Comparison of ENCODE assay signal across 8 mouse cellular contexts in genomic region chr5:107724661-107725434, GRCm38 (mm10). TPM values are rescaled to one million over a fixed set of nuclear protein-coding genes. Genes with fewer than 3 reads are reported as not detected.
DNase-seq lines count a peak whose midpoint lies in the region; ATAC-seq lines count a peak whose summit lies in the region.

No protein-coding gene starts in this region.

- no peak overlapping the region for H3K27ac ChIP-seq in embryonic facial prominence, embryonic 14.5 days (replicated peaks; ENCODE audit: low read depth, low read length)
- H3K27ac ChIP-seq in intestine, embryonic 15.5 days, result no peak overlapping the region
- no peak overlapping the region for H3K27ac ChIP-seq in midbrain, embryonic 12.5 days (replicated peaks)

- H3K27me3 ChIP-seq in embryonic facial prominence, embryonic 14.5 days (replicated peaks; ENCODE audit: control insufficient read depth, insufficient read depth, low read length), result peaks cover 94% of the 10 kb centered on the region
- peaks cover 88% of the 10 kb centered on the region for H3K27me3 ChIP-seq in intestine, embryonic 15.5 days (replicated peaks)
- H3K27me3 ChIP-seq in midbrain, embryonic 12.5 days, result peaks cover 91% of the 10 kb centered on the region

- no peaks in the 10 kb centered on the region for H3K9me3 ChIP-seq in embryonic facial prominence, embryonic 14.5 days (ENCODE audit: control insufficient read depth, low read length)
- H3K9me3 ChIP-seq in intestine, embryonic 15.5 days, result no peaks in the 10 kb centered on the region
- no peaks in the 10 kb centered on the region for H3K9me3 ChIP-seq in midbrain, embryonic 12.5 days

- H3K4me3 ChIP-seq in embryonic facial prominence, embryonic 14.5 days (ENCODE audit: low read depth, low read length), result peak overlapping the region; percentile 31
- peak overlapping the region; percentile 35 for H3K4me3 ChIP-seq in intestine, embryonic 15.5 days (replicated peaks)
- peak overlapping the region; percentile 21 for H3K4me3 ChIP-seq in midbrain, embryonic 12.5 days

- H3K36me3 ChIP-seq in embryonic facial prominence, embryonic 14.5 days (ENCODE audit: control insufficient read depth, insufficient read depth, low read length), result no peaks in the 10 kb centered on the region
- H3K36me3 ChIP-seq in intestine, embryonic 15.5 days, result no peaks in the 10 kb centered on the region
- no peaks in the 10 kb centered on the region for H3K36me3 ChIP-seq in midbrain, embryonic 12.5 days

- peak overlapping the region; percentile 51 for H3K4me2 ChIP-seq in embryonic facial prominence, embryonic 14.5 days (ENCODE audit: low read depth, low read length)
- H3K4me2 ChIP-seq in intestine, embryonic 15.5 days (replicated peaks), result peak overlapping the region; percentile 65
- peak overlapping the region; percentile 31 for H3K4me2 ChIP-seq in midbrain, embryonic 12.5 days (replicated peaks)

- H3K9ac ChIP-seq in embryonic facial prominence, embryonic 14.5 days (ENCODE audit: low read depth, low read length), result no peak overlapping the region
- H3K9ac ChIP-seq in intestine, embryonic 15.5 days, result peak overlapping the region; percentile 20
- no peak overlapping the region for H3K9ac ChIP-seq in midbrain, embryonic 12.5 days (replicated peaks)

- peak; percentile 12 for DNase-seq in urinary bladder, postnatal 25 days (ENCODE audit: low spot score)
- no peak for DNase-seq in urinary bladder, adult 2 months (ENCODE audit: low spot score)
- DNase-seq in embryonic facial prominence, embryonic 14.5 days (ENCODE audit: low spot score), result no peak
- DNase-seq in thymus, postnatal 0 days (ENCODE audit: low spot score), result peak; percentile 45
- no peak for DNase-seq in layer of hippocampus, adult 9-10 months (ENCODE audit: low spot score)
- DNase-seq in gastrocnemius, postnatal 4 days (ENCODE audit: low spot score in 2 of 2), result no peak

- H3K4me1 ChIP-seq in embryonic facial prominence, embryonic 14.5 days (ENCODE audit: control insufficient read depth, insufficient read depth, low read length), result peaks cover 31% of the 10 kb centered on the region
- peaks cover 54% of the 10 kb centered on the region for H3K4me1 ChIP-seq in intestine, embryonic 15.5 days (replicated peaks)
- H3K4me1 ChIP-seq in midbrain, embryonic 12.5 days, result peaks cover 45% of the 10 kb centered on the region

- no peak for ATAC-seq in embryonic facial prominence, embryonic 14.5 days (ENCODE audit: low read depth)
- peak; percentile 35 for ATAC-seq in intestine, embryonic 15.5 days
- no peak for ATAC-seq in midbrain, embryonic 12.5 days (ENCODE audit: low FRiP score, low read depth)

- WGBS in embryonic facial prominence, embryonic 14.5 days, result 0% methylated on average over 37 of the region's 52 CpGs
- under 1% methylated on average over 52 of the region's 52 CpGs for WGBS in intestine, embryonic 15.5 days
- under 1% methylated on average over 52 of the region's 52 CpGs for WGBS in midbrain, embryonic 12.5 days

RNA-seq across cellular contexts. Expression of gene Gfi1, which starts 1.0 kb away (rescaled TPM):
- 0.46 and 0.52 TPM in 2 replicates for polyA plus RNA-seq in urinary bladder, adult 2 months (2012; rRNA removed)
- 0.39 and 0.79 TPM in 2 replicates for polyA plus RNA-seq in embryonic facial prominence, embryonic 14.5 days (2014; fragmentation: Nextera tagmentation; extraction: Ambion mirVana)
- 1.2 and 2.2 TPM in 2 replicates for polyA plus RNA-seq in intestine, embryonic 15.5 days (2015; fragmentation: Nextera tagmentation; extraction: Ambion mirVana)
- 0.08 TPM in 1 of 2 replicates, not detected in the other for polyA plus RNA-seq in midbrain, embryonic 12.5 days (2016; fragmentation: Nextera tagmentation; extraction: Ambion mirVana)
- polyA plus RNA-seq in thymus, postnatal 0 days (2015; fragmentation: Nextera tagmentation; extraction: Ambion mirVana), result 39.4 and 42.8 TPM in 2 replicates
- under 1 TPM; 0.26 to 0.66 TPM for total RNA-seq in gastrocnemius, postnatal 4 days (2021)

Comparison
In these comparisons a context has a peak if more than half of its experiments do, and no peak if none do; other contexts are left out.
1. DNase-seq: peak in urinary bladder, postnatal 25 days (single experiment) and thymus, postnatal 0 days (single experiment); none in urinary bladder, adult 2 months (single experiment), embryonic facial prominence, embryonic 14.5 days (single experiment), layer of hippocampus, adult 9-10 months (single experiment) and gastrocnemius, postnatal 4 days (0 of 2).
2. RNA of gene Gfi1, which starts 1.0 kb away (polyA plus RNA-seq): 39.4 to 42.8 TPM in thymus, postnatal 0 days; 1.2 to 2.2 TPM in intestine, embryonic 15.5 days, 0.39 to 0.79 TPM in embryonic facial prominence, embryonic 14.5 days, 0.46 to 0.52 TPM in urinary bladder, adult 2 months and 0.08 TPM in midbrain, embryonic 12.5 days; every median in the first group is over 10 times any median in the second.
3. Peak in every context shown above with its lines, with median percentiles within 50 percentile points of each other: H3K4me2 ChIP-seq and H3K4me3 ChIP-seq.